Mouse (Mus musculus) spleen, embryonic (tissue): ENCODE data around the gene Slc35f1.

ENCODE experiments used
- CTCF ChIA-PET: fragments of 350-600 bp; sonication (Branson Sonifier 250); formaldehyde crosslinking; loops from one replicate; lab custom pipeline; 2022; lab: Charles Lee

Slc35f1 gene

GRCm38 (mm10) chr10:52690334-52690991, at the start of gene Slc35f1:
Gene Slc35f1, plus strand, starts transcription at chr10:52690533.
- CTCF ChIA-PET, result no interaction called here

GRCm38 (mm10) chr10:52671234-52671633, 19.1 kb upstream of the Slc35f1 start:
- CTCF ChIA-PET, result no interaction called here

DNA sequence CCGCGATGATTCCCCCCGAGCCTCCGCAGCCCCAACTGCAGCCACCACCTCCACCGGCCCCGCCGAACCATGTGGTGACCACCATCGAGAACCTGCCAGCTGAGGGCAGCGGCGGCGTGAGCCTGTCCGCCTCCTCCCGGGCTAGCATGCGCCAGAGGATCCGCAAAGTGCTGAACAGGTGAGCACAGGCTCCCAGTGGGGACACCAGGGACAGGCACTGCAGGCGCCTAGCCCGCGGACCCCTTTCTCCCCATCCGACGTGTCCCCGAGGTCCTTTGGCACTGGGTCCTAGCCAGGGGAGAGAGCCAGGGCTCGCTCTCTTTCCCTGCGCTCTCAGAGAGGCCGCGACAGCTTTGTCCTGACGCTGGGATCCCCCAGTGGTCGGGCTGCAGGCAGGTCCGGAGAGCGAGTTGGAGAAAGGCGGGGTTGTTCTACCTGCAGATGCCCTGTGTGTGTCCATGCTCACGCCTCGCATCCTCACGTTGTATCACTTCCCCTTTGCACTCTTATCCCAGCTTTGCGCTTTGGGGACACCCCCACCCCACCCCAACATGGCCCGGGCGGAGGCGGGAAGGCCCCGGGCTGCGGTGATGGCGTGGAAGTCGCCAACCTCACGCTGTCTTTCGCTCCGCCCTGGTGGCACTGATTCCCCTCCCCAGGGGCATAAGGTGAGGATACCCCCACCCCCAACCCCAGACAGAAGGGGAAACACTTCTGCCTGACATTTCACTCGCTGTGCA, 829 bp downstream of the Slc35f1 start:
- CTCF ChIA-PET, result no interaction called here

DNA sequence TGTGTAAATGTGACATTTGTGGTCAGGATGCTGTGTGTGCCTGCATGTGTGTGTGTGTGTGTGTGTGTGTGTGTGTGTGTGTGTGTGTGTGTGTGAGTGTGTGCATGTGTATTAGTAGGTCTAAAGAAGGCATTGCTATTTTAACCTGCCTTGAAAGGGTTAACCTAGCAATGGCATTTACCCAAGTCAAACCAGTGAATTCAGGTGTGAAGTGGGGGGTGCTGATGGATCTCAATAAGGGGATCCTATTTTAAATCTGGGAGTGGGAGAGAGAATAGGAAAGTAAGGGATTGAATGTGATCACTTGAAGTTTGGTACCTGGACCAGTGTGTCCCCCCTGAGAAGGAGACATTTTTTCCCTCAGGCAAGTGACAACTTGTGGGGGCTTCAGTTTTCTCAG, 13.4 kb downstream of the Slc35f1 start:
- CTCF ChIA-PET, result no interaction called here

- CTCF ChIA-PET, result no interaction called here
Measured at GRCm38 (mm10) chr10:52704101-52705051, 14.0 kb downstream of the Slc35f1 start.

DNA sequence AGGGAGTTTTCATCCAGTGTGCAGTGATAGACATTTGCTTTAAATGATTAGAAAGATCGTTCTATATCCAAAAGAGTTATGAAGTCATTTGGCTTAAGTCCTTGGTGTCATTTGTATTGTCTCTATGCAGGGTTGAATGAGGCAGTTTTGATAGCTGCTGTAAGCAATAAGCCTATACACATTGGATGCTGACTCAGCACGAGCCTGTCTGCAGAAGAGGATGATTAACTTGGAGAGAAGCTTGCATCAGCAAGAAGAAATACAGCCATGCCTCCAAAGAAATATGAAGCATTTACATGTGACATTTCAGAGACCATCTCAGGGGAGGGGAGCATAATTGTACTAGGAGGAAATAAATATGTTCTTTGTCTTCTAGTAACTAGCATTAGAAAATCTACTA, 19.1 kb downstream of the Slc35f1 start:
- CTCF ChIA-PET, result no interaction called here

DNA sequence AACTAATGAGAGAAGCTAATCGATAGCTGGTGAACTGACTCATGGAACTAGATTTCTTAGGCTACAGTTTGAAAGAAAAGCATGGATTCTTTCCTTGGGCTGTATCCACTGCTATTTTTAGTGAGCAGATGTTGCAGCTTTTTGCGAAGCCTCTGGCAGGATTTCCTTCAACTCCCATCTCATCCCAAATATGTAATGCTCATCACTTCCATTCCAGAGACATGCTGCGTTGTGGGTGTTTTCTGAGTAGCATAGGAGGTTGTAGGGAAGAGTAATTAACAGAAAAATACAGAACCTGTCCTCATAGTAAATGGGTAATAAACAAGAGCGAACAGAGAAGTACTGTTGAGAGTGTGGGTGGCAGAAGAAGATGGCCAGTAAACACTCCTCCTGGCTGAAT, 21.8 kb downstream of the Slc35f1 start:
- CTCF ChIA-PET, result no interaction called here

DNA sequence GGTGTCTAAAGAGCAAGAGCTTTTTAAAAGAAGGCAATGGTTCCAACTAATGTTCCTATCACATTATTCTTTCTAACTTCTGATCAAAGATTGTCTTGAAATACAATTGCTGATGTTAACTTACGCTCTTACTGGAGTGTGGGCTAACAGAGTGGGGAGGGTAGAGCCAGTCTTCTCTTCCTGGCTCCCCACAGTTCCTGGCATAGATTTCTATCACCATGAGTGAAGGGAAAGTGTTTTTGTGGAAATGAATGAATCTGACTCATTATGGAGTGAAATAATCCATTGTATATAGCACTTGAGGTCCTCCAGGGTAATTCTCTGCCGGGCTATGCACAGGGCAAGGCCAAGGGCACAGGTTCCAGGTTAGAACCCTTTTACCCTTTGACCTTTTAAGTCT, 24.2 kb downstream of the Slc35f1 start:
- CTCF ChIA-PET, result no interaction called here

- CTCF ChIA-PET, result no interaction called here
Measured at GRCm38 (mm10) chr10:52715146-52715545, 24.8 kb downstream of the Slc35f1 start.

DNA sequence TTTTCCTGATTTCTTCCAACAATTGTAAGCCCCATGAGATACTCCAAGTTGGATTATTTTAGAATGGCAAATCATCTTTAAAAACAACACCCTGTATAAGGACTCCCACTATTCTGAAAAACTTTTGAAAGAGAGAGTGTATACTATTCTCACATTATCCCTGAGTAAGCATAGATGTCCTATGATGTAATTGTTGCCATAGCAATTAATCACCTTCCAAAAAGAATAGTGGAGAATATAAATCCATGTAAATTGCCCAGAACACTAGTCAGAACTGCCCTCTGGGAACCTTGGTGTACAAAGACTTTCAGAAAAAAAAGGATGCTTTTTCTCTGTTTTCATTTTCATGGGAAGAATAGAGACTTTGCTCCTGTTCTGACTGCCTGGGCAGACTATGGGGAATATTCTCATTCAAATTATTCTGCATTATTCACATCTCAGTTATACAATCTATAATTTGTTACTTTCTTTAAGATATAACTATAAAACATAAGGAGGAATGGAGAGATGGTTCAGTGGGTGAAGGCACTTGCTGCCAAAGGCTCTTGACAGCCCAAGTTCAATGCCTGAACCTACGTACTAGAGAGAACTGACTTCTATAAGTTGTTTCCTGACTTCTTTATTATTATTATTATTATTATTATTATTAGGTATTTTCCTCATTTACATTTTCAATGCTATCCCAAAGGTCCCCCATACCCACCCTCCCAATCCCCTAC, 28.0 kb downstream of the Slc35f1 start:
- CTCF ChIA-PET, result no interaction called here

DNA sequence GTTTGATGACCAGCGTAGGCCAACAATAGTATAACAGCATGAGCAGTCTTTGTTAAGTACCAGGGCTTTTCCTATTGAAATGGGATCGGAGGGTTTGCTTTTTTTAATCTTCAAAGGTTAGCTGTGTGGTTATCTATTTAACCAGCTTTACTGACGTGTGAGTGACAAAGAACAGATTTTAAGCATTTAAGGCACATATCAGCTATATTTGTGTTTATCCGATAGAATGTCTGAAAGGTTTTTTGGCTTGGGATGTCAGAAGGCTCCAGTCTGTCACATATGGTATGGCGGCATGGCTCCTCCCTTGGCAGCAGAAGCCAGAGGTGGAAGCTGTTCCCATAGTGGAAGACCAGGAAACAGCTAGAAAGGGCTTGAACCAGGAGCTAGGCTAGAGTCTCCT, 36.3 kb downstream of the Slc35f1 start:
- CTCF ChIA-PET, result no interaction called here

GRCm38 (mm10) chr10:52742671-52743379, 52.5 kb downstream of the Slc35f1 start:
- CTCF ChIA-PET, result no interaction called here

DNA sequence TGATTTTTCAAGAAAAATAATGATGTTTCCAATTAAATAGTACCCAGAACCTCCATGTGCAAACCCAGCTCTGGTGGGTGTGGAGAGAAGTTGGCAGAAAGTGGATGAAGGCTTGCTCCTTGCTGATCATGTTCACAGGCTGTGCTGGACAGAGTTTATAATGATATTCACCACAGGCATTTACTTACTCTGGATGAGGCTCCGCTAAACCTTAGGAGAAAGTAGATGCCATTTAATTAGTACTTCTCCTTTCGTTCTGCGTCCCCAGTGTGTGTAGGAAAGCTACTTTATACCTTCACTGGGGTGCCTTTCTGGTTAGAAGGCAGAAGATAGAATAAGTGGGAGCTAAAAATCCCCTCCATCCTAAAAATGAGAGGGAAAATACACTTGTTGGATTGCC, 53.5 kb downstream of the Slc35f1 start:
- CTCF ChIA-PET, result no interaction called here

DNA sequence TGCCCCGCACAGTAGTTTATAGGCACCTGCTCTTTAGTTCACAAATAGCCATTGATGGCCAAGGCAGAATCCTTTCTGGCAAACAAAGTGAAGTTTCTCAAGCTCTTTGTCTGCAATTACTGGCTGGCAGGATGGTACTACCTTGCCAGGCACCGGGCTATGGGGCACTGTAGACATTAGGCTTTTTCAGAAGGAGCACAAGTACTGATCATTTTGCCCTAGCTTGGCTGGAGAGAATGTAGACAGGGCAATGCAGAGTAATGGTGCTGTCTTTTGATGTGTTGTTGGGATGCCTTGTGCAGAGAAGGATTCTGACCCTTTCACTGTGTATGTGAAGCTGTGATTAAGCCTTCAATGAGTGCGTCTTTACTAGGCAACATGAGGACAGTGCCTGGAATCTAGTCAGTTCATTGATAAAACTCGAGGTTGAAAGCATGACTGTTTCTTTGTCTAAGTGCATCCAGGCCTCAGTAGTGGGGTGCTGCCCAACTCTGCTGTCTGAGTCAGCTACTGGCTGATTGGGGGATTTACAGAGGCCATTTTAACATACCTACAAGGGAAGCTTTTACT, 57.8 kb downstream of the Slc35f1 start:
- CTCF ChIA-PET, result no interaction called here

GRCm38 (mm10) chr10:52755949-52756679, 65.8 kb downstream of the Slc35f1 start:
- CTCF ChIA-PET, result no interaction called here

GRCm38 (mm10) chr10:52757496-52758260, 67.3 kb downstream of the Slc35f1 start:
- CTCF ChIA-PET, result no interaction called here

GRCm38 (mm10) chr10:52758589-52758988, 68.3 kb downstream of the Slc35f1 start:
- CTCF ChIA-PET, result no interaction called here

DNA sequence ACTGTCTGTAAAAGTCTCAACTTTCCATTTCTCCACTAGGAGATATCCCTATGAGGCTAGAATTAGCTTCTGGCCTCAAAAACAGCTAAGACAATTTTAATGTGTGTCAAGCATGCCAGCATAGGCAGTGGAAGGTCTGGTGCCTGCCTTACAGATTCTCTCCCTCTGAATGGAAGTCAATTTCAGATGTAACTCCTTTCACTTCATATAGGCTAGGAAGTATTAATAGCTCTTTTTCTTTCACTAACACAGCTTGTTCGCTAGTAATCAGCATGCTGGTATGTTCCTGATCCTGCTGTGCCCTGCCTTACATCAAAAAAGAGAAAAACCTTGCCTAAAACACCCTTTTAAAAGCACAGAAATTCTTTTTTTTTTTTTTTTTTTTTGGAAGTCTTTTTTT, 70.2 kb downstream of the Slc35f1 start:
- CTCF ChIA-PET, result no interaction called here

- CTCF ChIA-PET, result no interaction called here
Measured at GRCm38 (mm10) chr10:52779926-52780485, 89.7 kb downstream of the Slc35f1 start.
